Mouse (Mus musculus): ENCODE data around the gene Akap13.

DNA sequence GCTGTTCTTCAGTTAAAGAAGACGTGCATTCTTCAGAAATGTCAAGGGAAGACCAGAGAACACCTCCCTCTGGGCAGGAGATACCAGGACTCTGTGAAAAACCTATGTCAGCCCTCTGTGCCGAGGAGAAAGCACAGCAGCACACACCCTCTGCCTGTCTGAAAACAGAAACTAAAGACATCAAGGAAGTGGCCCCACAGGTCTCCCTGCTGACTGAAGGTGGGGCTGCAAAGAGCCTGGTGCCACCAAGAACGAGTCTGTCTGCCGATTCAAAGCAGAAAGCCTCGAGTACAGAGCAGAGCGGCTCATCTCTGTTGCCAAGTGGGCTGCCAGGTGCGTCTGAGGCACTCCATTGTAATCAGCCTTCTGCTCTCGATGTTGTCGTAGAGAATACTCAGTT, 155.1 kb downstream of the Akap13 start:
- TF ChIP-seq EP300 (IDR thresholded peaks at IDR 0.05; ENCODE audit: low read depth) (no peak), CTCF (IDR thresholded peaks at IDR 0.05; ENCODE audit: low read depth) (peak; percentile 33; the same call in 1 of the 2 replicates)
